Mouse (Mus musculus): ENCODE measurements around the gene Kcnj11.
A peak's percentile ranks its signal among the peaks of the same experiment; 100 is the strongest.

Kcnj11 gene

DNA sequence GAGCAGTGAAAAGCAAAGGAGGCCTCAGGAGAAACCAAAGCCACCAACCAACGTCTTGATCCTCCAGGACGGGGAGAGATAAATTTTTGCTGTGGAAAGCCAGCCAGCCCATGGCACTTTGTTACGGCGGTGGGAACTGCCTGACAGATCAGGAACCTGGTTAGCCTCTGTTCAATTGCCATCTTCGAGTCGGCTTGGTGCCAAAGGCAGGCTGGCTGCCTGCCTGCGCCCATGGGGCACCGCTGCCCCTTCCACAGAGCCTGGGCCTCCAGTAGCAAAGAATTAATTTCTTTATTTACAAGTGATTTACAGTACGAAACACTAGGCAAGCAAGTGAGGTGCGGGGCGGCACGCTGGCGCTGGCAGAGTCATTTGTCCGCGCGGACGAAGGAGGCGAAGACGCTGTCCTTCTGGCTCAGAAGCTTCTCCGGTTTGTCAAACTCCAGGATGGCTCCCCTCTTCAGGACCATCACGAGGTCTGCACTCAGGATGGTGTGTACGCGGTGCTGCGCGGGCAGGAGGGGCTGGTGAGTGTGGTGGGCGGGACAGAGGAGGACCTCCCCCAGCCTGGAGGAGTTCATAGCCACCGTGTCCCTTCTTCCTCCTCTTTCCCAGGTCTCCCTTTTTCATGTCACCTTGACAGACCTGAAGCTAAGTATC lies 3.8 kb upstream of the Kcnj11 start:
- no peak for DNase-seq (ENCODE audit: low read depth, low spot score)

- DNase-seq (ENCODE audit: low read depth, low spot score) = no peak
Measured at GRCm38 (mm10) chr7:46103771-46104170, 3.2 kb upstream of the Kcnj11 start.

- DNase-seq (ENCODE audit: low read depth, low spot score) = no peak
Measured at GRCm38 (mm10) chr7:46103075-46103591, 2.6 kb upstream of the Kcnj11 start.

- DNase-seq (ENCODE audit: low read depth, low spot score) = no peak
Measured at GRCm38 (mm10) chr7:46099682-46100081, 882 bp downstream of the Kcnj11 start.

- peak; percentile 37 for DNase-seq (ENCODE audit: low read depth, low spot score)
Measured at GRCm38 (mm10) chr7:46098919-46099286, 1.7 kb downstream of the Kcnj11 start.

DNA sequence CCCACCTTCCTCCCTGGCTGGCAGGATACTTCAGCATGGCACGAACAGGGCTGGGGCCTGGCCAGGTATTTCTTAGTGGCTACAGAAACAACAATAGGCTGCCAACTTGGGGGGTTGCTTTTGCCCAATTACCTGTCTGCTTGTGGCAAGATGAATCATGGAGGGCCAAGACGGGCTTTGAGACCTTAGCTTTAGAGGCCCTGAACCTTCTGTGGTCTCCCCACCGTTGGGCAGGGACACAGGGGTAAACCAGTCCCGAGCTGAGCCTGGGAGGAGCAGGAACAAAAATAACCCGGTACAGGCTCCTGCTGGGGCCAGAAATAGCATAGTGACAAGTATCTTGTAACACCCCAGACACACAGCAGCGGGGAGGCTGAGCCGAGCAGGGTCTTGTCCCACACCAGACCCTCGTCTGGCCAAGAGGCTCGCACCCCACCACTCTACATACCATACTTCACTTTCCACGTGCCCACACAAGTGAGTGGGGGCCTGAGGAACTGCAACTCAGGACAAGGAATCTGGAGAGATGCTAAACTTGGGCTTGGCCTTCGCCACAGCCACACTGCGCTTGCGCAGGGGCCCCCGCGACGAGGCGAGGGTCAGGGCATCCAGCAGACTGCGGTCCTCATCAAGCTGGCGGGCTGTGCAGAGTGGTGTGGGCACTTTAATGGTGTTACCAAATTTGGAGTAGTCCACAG lies 2.2 kb downstream of the Kcnj11 start:
- peak; percentile 44 for DNase-seq (ENCODE audit: low read depth, low spot score)

GRCm38 (mm10) chr7:46097319-46097783 lies 3.2 kb downstream of the Kcnj11 start:
- DNase-seq (ENCODE audit: low read depth, low spot score) = no peak

GRCm38 (mm10) chr7:46096136-46096535 lies 4.4 kb downstream of the Kcnj11 start:
- peak; percentile 86 for DNase-seq (ENCODE audit: low read depth, low spot score)

- no peak for DNase-seq (ENCODE audit: low read depth, low spot score)
Measured at GRCm38 (mm10) chr7:46092803-46093202, 7.8 kb downstream of the Kcnj11 start.

DNA sequence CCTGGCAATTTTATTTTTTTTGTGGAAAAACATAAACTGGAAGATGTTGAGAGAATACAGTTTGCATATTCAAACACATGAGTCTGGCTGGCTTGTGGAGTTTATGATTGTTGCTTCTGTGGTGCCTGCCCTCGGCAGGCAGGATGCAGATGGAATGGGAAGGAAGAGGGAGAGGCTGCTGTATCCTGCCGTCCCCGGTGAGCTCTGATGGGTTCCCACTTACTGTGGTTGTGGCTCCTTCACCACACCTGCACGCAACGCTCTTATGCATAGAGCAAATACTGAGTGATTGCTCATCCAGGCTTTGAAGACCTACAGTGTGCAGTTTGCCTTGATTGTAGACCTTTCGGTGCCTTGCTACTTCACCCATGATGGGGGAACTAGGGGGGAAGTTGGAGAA lies 12.3 kb downstream of the Kcnj11 start:
- no peak for DNase-seq (ENCODE audit: low read depth, low spot score)

- no peak for DNase-seq (ENCODE audit: low read depth, low spot score)
Measured at GRCm38 (mm10) chr7:46086378-46086777, 14.2 kb downstream of the Kcnj11 start.

DNA sequence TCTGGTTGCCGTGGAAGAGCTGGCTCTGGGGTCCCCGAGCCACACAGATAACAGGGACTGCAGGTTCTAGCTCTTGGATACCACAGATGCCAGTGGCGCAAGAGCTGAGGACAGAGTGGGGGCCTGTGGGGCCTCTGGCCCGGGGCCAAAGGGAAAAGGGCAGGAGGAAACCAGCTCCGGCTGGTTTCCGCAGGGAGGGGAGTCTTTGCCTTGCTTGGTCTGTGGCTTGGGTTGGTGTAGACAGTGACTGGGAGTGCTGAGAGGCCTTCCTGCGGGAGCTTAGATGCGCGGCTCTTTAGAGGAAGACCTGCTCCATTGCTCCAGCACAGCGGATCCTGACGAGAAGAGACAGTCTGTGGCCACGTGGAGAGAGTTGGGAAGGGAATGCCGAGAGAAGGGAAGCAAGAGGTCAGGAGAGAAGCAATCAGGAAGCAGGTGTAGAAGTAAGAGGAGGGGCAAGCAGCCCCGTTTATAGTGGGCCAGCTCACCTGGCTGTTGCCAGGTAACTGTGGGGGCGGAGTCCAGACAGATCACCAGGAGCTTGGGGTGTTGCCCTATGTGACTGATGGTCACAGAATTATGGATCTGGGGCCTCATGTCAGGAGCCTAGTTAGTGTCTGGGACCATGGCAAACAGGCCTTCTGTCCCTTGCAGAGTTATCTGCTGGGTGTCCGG lies 15.6 kb downstream of the Kcnj11 start:
- DNase-seq (ENCODE audit: low read depth, low spot score) = peak; percentile 61

DNA sequence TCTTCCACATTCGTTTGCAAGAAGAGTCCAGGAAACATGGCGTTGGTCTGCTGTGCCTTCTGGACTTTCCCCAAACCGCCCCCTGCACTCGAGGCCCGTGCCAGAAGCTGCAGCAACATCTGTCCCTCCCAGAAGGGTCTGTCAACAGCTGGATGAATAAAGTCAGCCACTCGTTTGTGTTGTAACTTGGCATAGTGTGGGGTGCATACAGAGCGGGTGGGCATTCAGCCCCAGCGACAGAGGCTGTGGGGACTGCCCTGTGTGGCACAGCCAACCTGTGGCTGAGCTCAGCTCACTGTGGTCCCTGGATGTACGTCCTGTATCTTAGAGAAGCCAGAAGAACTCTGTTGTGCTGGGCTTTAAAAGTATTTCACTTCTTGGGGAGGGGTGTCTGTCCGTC lies 16.5 kb downstream of the Kcnj11 start:
- no peak for DNase-seq (ENCODE audit: low read depth, low spot score)

DNA sequence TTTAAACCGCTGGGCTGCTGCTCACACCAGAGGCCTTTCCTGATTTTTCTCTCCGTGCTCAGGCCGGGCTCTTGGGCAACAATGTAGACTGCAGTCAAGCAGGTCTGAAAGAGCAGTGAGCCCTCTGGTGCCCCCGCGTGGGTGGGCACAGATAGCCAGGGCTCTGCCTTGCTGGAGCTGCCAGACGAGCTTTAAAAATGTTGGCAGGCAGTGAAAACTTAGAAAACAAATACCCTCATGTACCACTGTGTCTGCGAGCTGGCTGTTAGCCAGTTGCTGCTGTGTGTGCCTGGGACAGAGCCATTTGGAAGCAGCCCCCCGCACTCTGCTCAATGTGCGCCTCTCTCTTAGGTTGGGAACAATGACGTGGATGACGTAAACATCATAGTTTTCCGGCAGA lies 22.9 kb downstream of the Kcnj11 start:
- DNase-seq (ENCODE audit: low read depth, low spot score) = no peak

GRCm38 (mm10) chr7:46076844-46077243 lies 23.7 kb downstream of the Kcnj11 start:
- peak; percentile 23 for DNase-seq (ENCODE audit: low read depth, low spot score)

GRCm38 (mm10) chr7:46068831-46069230 lies 31.7 kb downstream of the Kcnj11 start:
- no peak for DNase-seq (ENCODE audit: low read depth, low spot score)

DNA sequence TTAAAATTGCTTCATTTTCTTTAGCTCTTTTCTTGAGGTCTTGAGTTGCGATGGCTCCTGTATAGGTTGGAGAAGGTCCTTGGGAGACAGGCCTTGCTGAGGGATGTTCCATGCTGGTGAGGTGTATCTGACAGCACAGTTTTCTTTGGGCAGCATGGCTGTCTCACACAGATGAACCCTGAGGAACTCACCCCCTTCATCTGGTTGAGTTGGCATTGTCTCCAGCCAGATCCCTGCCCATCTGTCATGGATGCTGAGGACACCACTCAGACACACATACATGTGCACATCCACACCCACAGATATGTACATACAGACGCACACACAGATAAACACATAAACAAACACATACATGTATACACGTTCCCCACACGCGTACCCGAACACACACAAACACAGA lies 37.3 kb downstream of the Kcnj11 start:
- DNase-seq (ENCODE audit: low read depth, low spot score) = no peak

DNA sequence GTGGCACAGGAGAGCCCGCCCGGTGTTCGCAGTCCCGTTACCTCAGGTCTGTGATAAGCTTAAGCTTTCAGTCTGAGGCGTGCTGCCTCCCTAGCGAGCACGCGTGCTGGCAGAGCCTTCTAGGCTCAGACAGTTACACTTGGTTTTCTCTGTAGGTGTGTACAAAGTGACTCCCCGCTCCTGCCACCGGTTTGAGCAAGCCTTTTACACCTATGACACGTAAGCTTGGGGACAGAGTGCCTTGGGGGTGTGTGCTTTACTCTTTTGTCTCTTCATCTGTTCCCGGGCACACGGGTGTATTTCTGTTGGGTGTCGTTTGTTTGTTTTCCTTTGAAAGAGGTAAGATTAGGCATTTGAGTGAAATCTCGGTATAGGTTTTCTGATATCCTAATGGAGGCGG lies 39.0 kb downstream of the Kcnj11 start:
- DNase-seq (ENCODE audit: low read depth, low spot score) = no peak

GRCm38 (mm10) chr7:46060688-46061087 lies 39.9 kb downstream of the Kcnj11 start:
- no peak for DNase-seq (ENCODE audit: low read depth, low spot score)

GRCm38 (mm10) chr7:46058882-46059281 lies 41.7 kb downstream of the Kcnj11 start:
- no peak for DNase-seq (ENCODE audit: low read depth, low spot score)

GRCm38 (mm10) chr7:46053566-46053965 lies 47.0 kb downstream of the Kcnj11 start:
- no peak for DNase-seq (ENCODE audit: low read depth, low spot score)

DNA sequence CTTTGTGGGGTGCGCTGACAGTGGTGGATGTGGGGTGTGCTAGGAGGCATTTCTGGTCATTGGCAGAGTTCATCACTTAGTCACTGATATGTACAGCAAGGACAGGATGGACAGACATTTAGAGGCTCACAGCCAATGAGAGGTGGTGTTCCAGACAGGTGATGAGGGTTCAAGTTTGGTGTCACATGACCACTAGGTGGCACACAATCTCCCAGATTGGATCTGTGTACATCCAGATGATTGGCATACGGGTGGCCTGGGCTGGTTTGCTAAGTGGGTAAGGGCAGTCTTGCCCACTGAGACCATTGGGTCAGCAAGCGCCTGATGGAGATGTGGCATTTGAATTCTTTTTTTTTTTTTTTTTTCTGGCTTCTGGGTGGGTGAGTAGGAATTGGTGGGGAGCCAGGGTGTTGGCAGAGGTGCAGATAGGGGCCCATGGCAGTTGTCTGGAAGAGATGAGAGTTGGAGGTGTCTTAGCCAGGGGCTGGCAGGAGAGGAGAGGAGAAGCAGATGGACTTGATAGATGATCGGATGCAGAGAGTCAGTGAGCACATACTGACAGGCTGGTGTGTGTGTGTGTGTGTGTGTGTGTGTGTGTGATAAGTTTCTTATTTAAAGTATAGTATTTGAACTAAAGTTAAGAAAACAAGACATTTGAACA lies 48.3 kb downstream of the Kcnj11 start:
- peak; percentile 27 for DNase-seq (ENCODE audit: low read depth, low spot score)

Measured in ZHBTc4 (cell line).